Mouse (Mus musculus) midbrain, embryonic 14.5 days (tissue): ENCODE data around the gene Rragd. TPM values are rescaled to one million over a fixed set of nuclear protein-coding genes. Genes with fewer than 3 reads are reported as not detected.
A peak's percentile ranks its signal among the peaks of the same experiment; 100 is the strongest.

Experiments used
- ATAC-seq: fragments of 200-750 bp; cut with Nextera tagmentation; 2 replicates; pipeline ENCODE4 v1.8.0; 2017; ENCODE audit warnings: moderate number of reproducible peaks, moderate library complexity; ENCODE audit not compliant: low FRiP score, low TSS enrichment
- DNase-seq: peaks from one replicate; pipeline ENCODE4 v3.0.0-alpha.2; 2015
- H3K27ac ChIP-seq: fragments of 300-500 bp; sonication (generic); replicated peaks from 2 replicates; pipeline ENCODE4 v1.5.1; 2014; ENCODE audit warnings: mild to moderate bottlenecking, low read depth, low read length, moderate library complexity
- H3K27me3 ChIP-seq: fragments of 300-500 bp; sonication (generic); 2 replicates; pipeline ENCODE4 v1.6.1; 2014; ENCODE audit warnings: low read length, control low read depth, mixed read lengths; ENCODE audit not compliant: control insufficient read depth, insufficient read depth
- H3K36me3 ChIP-seq: fragments of 300-500 bp; sonication (generic); 2 replicates; pipeline ENCODE4 v1.6.1; 2014; ENCODE audit warnings: low read length, control low read depth; ENCODE audit not compliant: control insufficient read depth, insufficient read depth
- H3K4me1 ChIP-seq: fragments of 300-500 bp; sonication (generic); 2 replicates; pipeline ENCODE4 v1.6.1; 2014; ENCODE audit warnings: mild to moderate bottlenecking, antibody characterized with exemption, low read length, control low read depth; ENCODE audit not compliant: control insufficient read depth, insufficient read depth
- H3K4me2 ChIP-seq: fragments of 300-500 bp; sonication (generic); 2 replicates; pipeline ENCODE4 v1.6.1; 2014; ENCODE audit warnings: mild to moderate bottlenecking, low read length, moderate library complexity
- H3K4me3 ChIP-seq: fragments of 300-500 bp; sonication (generic); replicated peaks from 2 replicates; pipeline ENCODE4 v1.5.1; 2014; ENCODE audit warnings: low read depth, low read length
- H3K9ac ChIP-seq: fragments of 300-500 bp; sonication (generic); replicated peaks from 2 replicates; pipeline ENCODE4 v1.6.1; 2014; ENCODE audit warnings: mild to moderate bottlenecking, low read length, moderate library complexity
- H3K9me3 ChIP-seq: fragments of 300-500 bp; sonication (generic); 2 replicates; pipeline ENCODE4 v1.6.1; 2016; ENCODE audit warnings: low read length, control low read depth, mixed read lengths; ENCODE audit not compliant: control insufficient read depth
- WGBS: fragments of 180-500 bp; shearing (Covaris S2); extraction: QIAGEN DNeasy Blood & Tissue Kit; methylation state at CpG from one replicate; pipeline ENCODE4 v1.1.7; 2014; 5-methylcytosine and 5-hydroxymethylcytosine counted together
- polyA plus RNA-seq: library from polyadenylated mRNA; unstranded; fragments of >200 nt; fragmentation: Nextera tagmentation; extraction: Ambion mirVana; gene quantifications from 2 replicates; pipeline ENCODE4 v1.2.1, GENCODE M21; 2014

The Rragd gene
- polyA plus RNA-seq, 1 experiment from 2014 or later = 34.4 TPM

DNA sequence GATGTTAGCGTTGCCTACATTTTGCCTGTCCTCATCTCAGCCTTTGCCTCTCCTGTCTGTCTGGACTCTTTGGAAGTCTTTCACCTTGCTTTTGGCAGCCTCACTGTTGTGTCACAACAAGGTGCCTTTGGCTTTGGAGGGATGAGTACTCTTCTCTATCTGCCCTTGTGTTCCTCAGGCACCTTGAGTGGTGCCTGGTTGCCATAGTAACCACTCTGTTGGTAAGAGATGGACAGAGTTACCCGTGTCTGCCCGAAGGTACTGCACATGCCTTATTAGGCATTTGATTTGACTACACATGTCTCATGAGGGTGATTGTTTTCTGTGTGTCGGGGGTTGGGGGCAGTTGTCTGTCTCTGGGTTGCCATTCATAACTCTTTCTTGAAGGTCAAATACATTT, 29.6 kb downstream of the Rragd start:
- no peak overlapping the region for H3K4me3 ChIP-seq
- H3K9me3 ChIP-seq = no peaks in the 10 kb centered on the region
- H3K27me3 ChIP-seq = no peaks in the 10 kb centered on the region
- H3K36me3 ChIP-seq = peaks cover 30% of the 10 kb centered on the region; the same call in 1 of the 2 replicates
- ATAC-seq = no peak
- DNase-seq = no peak
- WGBS = 78% methylated on average over 4 of the region's 4 CpGs
- no peak overlapping the region for H3K27ac ChIP-seq
- H3K4me1 ChIP-seq = no peaks in the 10 kb centered on the region
- H3K4me2 ChIP-seq = no peak overlapping the region
- H3K9ac ChIP-seq = no peak overlapping the region

DNA sequence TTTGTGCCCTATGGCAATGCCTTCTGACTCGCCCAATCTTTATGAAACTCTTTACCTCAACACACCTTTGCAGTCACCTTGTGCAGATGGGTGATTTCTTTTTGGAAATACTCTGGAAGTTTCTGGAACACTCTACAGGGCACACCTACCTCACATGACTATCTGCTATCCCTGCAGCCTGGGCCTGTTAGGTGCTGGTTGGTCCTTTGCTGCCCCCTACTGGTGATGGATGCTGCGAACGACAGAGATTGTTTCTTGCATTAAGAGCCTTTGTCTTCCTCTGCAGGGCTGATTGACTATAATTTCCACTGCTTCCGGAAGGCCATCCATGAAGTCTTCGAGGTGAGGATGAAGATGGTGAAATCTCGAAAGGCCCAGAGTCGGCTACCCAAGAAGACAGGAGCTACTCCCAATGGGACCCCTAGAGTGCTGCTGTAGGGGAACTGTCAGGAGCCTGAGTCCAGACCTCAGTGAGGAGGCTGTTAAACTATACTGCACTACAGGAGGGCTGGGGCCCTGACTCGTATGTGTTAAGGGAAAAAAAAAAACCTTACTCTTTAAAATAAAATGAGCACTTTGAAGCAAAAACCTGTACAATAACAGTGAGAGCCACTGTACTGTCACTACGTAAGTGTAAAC, 35.6 kb downstream of the Rragd start:
- 58% methylated on average over 9 of the region's 9 CpGs for WGBS
- Histone ChIP-seq H3K9ac (no peak overlapping the region), H3K4me1 (no peaks in the 10 kb centered on the region), H3K4me3 (no peak overlapping the region), H3K27ac (no peak overlapping the region), H3K9me3 (no peaks in the 10 kb centered on the region), H3K4me2 (no peak overlapping the region), H3K27me3 (no peaks in the 10 kb centered on the region), H3K36me3 (peaks cover 34% of the 10 kb centered on the region)
- ATAC-seq (peak; percentile 75), DNase-seq (peak; percentile 94)

DNA sequence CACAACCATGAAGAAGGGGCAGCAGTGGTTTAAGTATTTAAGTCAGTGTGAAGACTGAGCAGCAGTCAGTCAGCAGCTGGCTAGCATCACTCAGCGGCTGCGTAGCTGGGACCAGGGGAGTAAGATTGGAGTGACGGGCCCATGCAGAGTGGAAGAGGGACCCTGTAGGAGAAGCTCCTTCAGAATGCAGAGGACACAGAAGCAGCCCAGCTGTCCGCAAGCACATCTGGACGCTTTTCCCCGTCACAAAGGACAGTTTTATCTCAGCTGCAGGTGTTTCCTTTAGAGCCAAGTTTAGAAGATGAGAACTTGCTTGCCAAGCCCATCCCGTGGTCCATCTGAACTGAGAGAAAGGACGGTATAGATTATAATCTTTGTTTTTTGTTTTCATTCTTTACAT, 41.6 kb downstream of the Rragd start:
- no peak overlapping the region for H3K9ac ChIP-seq
- H3K4me2 ChIP-seq = no peak overlapping the region
- H3K27me3 ChIP-seq = no peaks in the 10 kb centered on the region
- H3K27ac ChIP-seq = no peak overlapping the region
- no peak for ATAC-seq
- H3K4me3 ChIP-seq = no peak overlapping the region
- DNase-seq = no peak
- peaks cover 25% of the 10 kb centered on the region for H3K36me3 ChIP-seq
- H3K9me3 ChIP-seq = no peaks in the 10 kb centered on the region
- 85% methylated on average over 8 of the region's 8 CpGs for WGBS
- H3K4me1 ChIP-seq = no peaks in the 10 kb centered on the region

DNA sequence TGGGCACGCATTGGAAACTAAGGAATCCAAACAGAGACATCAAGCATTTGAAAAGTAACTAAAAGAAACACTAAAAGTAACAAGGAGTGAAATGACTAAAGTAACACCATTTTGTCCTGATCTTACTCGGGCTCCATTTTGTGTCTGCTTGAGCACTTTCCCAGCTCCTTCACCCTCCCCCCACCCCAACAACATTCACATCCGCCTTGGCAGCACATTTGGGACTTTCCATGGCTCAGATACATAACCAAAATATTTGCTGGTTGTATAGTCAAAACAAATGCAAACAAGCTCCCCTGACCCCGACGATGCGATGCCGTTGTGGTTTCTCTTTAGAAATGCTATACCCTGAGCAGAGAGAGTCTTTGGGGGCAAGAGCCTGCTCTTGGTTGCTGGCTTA, 46.3 kb downstream of the Rragd start:
- Histone ChIP-seq H3K4me1 (peaks cover 17% of the 10 kb centered on the region), H3K27me3 (no peaks in the 10 kb centered on the region), H3K9me3 (no peaks in the 10 kb centered on the region), H3K27ac (no peak overlapping the region), H3K9ac (no peak overlapping the region), H3K36me3 (peaks cover 9% of the 10 kb centered on the region; the same call in 1 of the 2 replicates), H3K4me2 (no peak overlapping the region), H3K4me3 (no peak overlapping the region)
- no peak for DNase-seq
- no peak for ATAC-seq
- WGBS = 93% methylated on average over 7 of the region's 7 CpGs

DNA sequence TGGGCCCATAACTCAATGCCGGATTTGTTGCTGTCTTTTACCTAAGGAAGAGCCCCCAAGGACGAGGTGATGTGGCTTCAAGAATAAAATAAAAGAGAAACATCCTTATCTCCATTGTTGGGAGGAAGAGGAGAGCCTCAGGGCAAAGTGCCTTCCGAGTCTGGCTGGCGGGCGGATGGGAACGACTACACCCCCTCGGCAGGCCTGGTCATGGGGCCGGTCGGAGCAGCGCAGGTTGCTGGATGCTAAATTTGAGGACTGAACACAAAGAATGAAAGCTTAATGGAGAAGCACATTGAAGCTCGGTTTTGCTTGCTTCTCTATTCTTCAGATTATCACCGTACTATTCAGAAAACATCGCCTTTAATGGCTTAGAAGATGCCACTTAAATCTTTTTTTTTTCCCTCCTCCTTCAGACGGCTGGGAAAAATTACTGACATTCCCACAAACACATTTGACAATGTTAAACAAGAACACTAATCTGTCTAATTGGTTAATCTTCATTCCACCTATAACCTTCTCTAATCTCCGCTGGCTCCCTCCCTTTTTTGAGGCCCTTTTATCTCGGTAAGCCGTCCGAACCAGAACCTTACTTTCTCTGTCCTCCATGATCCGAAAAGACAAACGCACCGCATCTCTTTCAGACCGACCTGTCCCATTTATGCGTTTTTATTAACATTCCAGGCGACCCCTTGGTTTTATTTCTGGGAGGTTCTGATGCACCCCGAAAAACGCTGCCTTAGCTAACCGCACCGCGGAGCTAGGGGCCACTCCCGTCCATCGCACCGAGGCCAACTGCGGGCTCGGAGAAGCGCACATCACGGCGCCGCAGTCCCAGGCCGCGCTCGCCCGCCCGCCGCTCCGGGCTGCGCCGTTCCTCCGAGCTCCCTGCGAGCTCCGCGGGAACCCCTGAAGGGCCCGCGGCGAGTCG, 47.7 kb downstream of the Rragd start:
- Histone ChIP-seq H3K4me3 (peak overlapping the region; percentile 80), H3K27me3 (no peaks in the 10 kb centered on the region), H3K9me3 (no peaks in the 10 kb centered on the region; the same call in 1 of the 2 replicates), H3K36me3 (peaks cover 6% of the 10 kb centered on the region; the same call in 1 of the 2 replicates), H3K9ac (peak overlapping the region; percentile 94), H3K4me1 (peaks cover 17% of the 10 kb centered on the region), H3K4me2 (peak overlapping the region; percentile 62), H3K27ac (peak overlapping the region; percentile 98)
- DNase-seq (peak; percentile 70), ATAC-seq (peak; percentile 77)
- under 1% methylated on average over 55 of the region's 55 CpGs for WGBS

DNA sequence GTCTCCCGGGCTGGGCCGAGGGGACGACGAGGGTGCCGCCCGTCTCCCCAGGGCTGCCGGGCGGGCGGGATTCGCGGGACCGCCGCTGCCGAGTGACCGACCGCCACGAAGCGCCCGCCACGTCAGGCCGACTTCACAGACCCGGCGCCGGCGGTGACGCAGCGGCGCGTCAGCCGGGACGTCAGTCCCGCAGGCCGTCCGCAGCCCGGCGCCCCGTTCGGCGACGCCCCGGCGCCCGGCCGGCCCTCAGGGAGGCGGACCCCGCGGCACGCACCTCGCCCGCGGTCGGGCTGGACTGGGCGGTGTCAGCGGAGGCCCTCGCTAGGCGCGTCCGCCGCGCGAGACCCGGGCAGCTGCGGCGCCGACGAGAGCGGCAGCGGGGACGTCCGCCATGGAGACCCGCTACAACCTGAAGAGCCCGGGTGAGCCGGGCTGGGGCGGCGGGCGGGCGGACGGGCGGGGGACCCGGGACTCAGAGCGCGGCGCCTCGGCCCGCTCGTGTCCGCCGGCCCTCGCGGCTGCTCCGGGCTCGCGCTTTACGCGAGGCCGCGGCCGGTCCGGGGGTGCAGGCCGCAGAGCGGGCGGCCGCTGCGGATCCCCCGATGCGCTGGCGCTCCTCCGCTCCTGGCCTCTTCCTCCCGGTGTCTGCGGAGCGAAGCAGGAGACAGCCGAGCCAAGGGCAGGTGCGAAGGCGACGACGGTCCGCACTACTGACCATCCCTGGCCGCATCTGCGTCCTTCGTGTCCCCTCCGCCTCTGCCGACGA, 48.5 kb downstream of the Rragd start, which contains the start of gene Ube2j1:
Gene Ube2j1, plus strand, starts transcription at position 222 of the 766 bp plus-strand sequence.
- WGBS = under 1% methylated on average over 99 of the region's 123 CpGs
- DNase-seq = peak; percentile 96
- Histone ChIP-seq H3K27me3 (no peaks in the 10 kb centered on the region), H3K27ac (peak within 1 kb of the TSS; percentile 98), H3K36me3 (peaks cover 6% of the 10 kb centered on the region; the same call in 1 of the 2 replicates), H3K4me3 (peak within 1 kb of the TSS; percentile 80), H3K4me1 (peaks cover 17% of the 10 kb centered on the region), H3K4me2 (peak within 1 kb of the TSS; percentile 62), H3K9me3 (no peaks in the 10 kb centered on the region; the same call in 1 of the 2 replicates), H3K9ac (peak within 1 kb of the TSS; percentile 94)
- ATAC-seq = peak; percentile 95

DNA sequence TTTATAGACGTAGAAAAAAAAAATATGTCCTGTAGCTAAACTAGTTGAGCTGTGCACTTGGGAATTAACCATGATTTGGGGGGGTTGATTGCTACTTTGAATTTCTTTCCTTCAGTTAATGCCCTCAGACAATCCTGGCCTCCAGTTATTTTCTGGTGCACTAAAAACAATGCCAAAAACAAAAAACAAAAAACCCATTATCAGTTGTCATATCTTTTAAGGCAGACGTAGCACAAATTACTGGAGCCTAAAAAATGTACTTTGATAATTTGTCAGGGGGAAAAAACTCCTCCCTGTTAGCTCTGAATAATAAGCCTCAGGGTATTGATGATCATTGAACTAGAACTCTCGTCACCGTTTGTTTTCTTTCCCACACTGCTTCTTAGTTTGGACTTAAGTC, 49.2 kb downstream of the Rragd start:
- Histone ChIP-seq H3K9me3 (no peaks in the 10 kb centered on the region; the same call in 1 of the 2 replicates), H3K4me2 (peak overlapping the region; percentile 62), H3K4me1 (peaks cover 17% of the 10 kb centered on the region), H3K27me3 (no peaks in the 10 kb centered on the region), H3K27ac (peak overlapping the region; percentile 98; the same call in 1 of the 2 replicates), H3K9ac (peak overlapping the region; percentile 94), H3K36me3 (peaks cover 10% of the 10 kb centered on the region; the same call in 1 of the 2 replicates), H3K4me3 (peak overlapping the region; percentile 80)
- ATAC-seq (no peak), DNase-seq (peak; percentile 26)
- WGBS = 2% methylated on average over 4 of the region's 4 CpGs

DNA sequence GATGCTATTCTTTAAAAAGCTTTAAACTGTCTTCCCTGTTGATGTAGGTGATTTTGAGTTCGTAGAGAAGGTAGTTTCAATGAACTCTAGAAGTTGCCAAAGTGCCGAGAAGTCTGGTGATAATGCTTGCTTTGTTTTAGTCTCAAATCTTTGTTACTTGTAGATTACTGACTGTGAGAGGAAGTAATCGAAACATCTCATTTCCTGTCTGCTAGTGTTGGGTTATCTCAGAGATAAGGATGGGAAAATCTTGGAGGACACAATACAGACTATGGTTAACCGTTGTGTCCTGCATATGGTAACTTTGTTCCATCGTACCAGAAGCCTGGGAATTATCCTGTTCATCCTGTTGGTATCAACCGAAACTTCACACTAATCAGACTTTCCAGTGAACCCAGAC, 50.7 kb downstream of the Rragd start:
- Histone ChIP-seq H3K9me3 (no peaks in the 10 kb centered on the region; the same call in 1 of the 2 replicates), H3K4me2 (no peak overlapping the region), H3K27ac (no peak overlapping the region), H3K4me3 (no peak overlapping the region), H3K36me3 (peaks cover 10% of the 10 kb centered on the region), H3K27me3 (no peaks in the 10 kb centered on the region), H3K4me1 (peaks cover 17% of the 10 kb centered on the region), H3K9ac (no peak overlapping the region)
- WGBS = 93% methylated on average over 6 of the region's 6 CpGs
- no peak for ATAC-seq
- no peak for DNase-seq
